Mouse (Mus musculus) spleen, adult 2 months (tissue): Measurements from ENCODE around the gene Zfp553.

ENCODE experiments used
- CTCF ChIP-seq: fragments of 200-500 bp; IDR thresholded peaks from 2 replicates; pipeline ENCODE4 v1.5.1; 2011; ENCODE audit warnings: mild to moderate bottlenecking, inconsistent platforms; ENCODE audit not compliant: insufficient read depth, insufficient read length, insufficient replicate concordance; ENCODE audit errors: extremely low read depth
- POLR2A ChIP-seq: fragments of 200-500 bp; IDR thresholded peaks from 2 replicates; pipeline ENCODE4 v1.6.1; 2011; ENCODE audit warnings: low read depth, low read length, inconsistent platforms

GRCm38 (mm10) chr7:127278311-127278710 lies 45.5 kb downstream of the Zfp553 start:
- TF ChIP-seq CTCF: peak; percentile 65; the same call in 1 of the 2 replicates
- TF ChIP-seq POLR2A: no peak
